Mouse (Mus musculus) MN1 (cell line): Measurements from ENCODE around the gene Dlg5.
A peak's percentile ranks its signal among the peaks of the same experiment; 100 is the strongest.

Source experiments
- DNase-seq: peaks from one replicate; pipeline ENCODE4 v3.0.0-alpha.2; 2016; ENCODE audit warnings: low spot score

The Dlg5 gene

DNA sequence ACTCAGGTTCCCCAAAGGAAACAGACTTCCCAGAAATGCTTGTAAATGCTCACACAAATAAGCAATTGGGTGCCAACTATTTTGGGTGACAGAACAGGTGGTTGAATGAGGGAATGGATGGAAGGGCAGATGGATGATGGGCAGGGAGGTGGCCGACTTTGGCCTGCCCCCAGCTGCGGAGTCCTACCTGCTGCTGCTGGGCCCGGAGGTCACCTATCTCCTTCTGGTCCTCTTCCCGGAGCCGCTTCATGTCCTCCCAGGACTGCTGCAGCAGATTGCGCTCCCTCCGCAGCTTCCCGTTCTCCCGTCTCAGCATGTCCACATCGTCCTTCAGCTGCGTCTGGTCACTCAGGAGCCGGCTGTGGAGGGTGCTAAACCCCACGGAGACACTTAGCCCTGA lies 55.6 kb downstream of the Dlg5 start:
- no peak for DNase-seq

DNA sequence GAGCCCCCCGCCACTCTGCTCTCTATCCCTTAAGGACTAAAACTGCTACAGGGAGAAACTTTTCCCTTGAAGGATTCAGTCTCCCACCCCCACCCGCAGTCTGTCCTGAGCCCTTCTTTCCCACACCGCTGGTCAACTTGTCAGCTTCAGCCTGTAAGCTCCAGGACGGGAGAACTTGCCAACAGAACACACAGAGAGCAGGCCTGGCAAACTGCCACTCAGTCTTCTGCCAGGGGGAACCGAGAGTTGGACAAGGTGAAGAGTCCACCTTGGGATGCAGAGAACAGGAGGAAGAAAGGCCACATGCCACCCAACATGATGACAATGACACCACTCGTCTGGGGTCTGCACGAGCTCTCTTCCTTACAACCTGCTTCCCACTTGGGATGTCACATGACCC lies 56.1 kb downstream of the Dlg5 start:
- DNase-seq = no peak

DNA sequence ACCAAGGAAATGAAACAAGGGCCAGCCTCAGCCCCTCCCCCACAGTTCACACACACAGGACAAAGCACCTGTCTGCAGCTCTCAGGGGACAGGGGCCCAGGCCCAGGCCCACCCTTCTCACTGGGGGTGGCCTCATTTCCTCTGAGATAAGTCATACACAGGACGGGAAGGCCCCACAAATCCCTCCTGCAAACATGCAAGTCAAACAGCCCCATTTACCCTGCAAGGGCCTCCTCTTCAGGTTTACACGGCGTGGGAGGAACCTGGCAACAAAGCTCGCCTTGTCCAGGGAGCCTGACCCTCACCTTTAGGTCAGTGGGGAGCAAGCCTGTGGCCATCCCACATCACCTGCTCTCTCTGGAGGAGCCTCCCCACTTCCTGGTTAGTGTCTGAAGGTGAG lies 60.2 kb downstream of the Dlg5 start:
- no peak for DNase-seq

DNA sequence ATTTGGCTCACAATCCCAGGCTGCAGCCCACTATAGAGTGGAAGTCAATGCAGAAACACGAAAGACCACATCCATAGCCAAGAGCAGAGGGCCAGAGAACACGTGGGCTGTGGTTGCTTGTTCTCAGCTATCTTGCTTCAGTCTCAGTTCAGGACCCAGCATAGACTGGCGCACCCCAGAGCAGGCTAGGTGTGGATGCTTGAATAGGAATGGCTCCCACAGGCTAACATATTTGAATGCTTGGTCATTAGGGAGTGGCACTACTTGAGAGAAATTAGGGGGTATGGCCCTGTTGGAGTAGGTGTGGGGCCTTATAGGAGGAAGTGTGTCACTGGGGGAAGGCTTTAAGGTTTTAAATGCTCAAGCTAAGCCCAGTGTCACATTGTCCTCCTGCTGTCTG lies 62.8 kb downstream of the Dlg5 start:
- no peak for DNase-seq

DNA sequence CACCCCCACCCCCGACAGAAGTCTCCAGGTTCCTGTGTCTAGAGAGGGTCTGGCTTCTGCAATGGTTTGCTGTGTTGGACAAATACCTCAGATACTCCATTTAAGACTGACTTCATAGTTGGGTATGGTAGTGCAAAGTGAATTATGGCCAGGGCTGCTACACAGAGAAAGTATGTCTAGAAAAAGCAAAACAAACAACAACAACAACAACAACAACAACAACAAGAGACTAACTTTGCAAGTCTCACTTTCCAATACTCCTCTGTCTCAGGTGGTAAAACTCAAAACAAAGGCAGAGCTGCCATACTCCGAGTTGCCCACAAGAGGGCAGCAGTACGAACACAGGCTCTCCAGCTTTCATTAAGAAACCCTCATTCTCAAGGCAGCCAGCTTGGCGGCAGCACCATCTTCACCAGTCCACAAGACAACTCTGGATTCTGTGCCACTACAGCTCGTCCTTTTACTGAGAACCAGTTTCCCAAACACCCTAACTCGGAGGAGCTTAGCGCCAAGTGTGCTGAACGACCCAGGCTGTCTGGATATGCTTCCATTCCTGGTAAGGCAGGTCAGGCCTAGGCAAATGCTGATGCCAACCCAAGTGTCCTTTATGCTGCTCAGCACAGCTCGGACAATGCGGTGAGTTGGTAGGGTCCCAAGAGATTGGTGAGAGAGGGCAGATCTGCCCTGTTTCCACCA lies 63.8 kb downstream of the Dlg5 start:
- DNase-seq = peak; percentile 76

- no peak for DNase-seq
Measured at GRCm38 (mm10) chr14:24179466-24179991, 66.2 kb downstream of the Dlg5 start.

- no peak for DNase-seq
Measured at GRCm38 (mm10) chr14:24176609-24177008, 69.1 kb downstream of the Dlg5 start.

DNA sequence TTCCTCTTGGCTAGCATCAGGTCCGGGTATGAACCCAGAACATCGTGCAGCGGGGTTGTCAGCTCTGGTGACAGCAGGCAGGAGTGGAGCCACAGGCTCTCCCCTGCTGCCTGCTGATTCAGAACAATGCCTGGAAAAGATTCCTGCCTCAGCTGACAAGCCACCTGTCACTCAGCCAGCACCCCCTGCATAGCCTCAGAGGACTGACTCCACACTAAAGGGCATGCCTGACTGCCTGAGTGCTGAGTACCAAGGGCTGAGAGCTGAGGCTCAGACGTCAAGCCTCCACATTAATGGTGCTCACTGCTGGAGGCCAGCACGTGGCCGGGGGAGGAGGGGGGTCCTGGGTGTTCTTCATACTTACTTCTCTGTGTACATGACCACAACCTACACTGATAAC lies 72.4 kb downstream of the Dlg5 start:
- DNase-seq = no peak

GRCm38 (mm10) chr14:24171639-24172311 lies 73.9 kb downstream of the Dlg5 start:
- DNase-seq = no peak

- DNase-seq = no peak
Measured at GRCm38 (mm10) chr14:24166046-24166445, 79.7 kb downstream of the Dlg5 start.

DNA sequence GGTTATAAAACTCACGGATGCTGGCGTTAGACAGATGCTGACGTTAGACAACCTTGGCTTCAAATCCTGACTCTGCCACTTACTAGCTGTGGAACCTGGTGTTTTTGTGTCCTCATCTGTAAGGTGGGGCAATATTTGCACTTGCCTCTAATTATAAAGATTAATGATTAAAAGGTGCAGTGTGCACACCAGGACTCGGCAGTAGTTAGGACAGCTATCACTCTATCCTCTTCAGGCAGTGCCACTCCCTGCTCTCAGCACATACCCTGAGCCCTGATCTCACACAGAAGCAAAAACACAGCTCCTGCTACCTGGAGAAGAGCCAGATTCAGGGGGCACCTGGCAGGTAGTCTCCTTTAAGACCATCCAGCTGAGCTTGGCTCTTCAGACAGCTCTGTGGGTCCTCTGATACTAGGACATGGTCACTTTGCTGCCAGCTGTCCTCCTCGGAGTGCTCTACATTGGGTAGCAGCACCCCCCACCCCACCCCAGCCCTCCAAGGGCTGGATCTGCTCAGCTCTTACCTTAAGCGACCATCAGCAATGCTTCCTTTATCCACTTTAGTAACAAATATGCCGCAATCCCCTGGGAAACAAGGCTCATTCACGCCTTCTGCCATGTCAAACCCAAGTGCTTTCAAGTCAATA lies 80.9 kb downstream of the Dlg5 start:
- DNase-seq = no peak

- DNase-seq = no peak
Measured at GRCm38 (mm10) chr14:24162856-24163255, 82.9 kb downstream of the Dlg5 start.

DNA sequence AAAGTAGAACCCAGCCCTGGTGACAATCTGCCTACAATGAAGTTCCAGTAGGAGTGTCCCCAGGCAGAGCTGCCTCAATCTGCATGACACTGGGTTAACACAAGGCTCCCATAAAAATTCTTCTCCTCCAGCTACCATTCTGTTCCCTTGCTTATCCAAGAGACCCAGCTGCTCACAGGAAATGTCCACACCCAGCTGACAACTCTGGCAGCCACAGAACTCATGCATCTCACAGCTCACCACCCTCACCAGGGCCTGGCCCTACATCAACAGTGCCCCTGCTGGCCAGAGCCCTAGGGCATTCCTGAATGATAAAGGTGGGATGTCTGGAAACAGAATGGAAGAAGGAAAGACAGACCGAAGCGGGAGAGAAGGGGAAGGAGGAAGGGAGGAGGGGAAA lies 96.8 kb downstream of the Dlg5 start:
- DNase-seq = no peak

- DNase-seq = no peak
Measured at GRCm38 (mm10) chr14:24144821-24145220, 100.9 kb downstream of the Dlg5 start.

DNA sequence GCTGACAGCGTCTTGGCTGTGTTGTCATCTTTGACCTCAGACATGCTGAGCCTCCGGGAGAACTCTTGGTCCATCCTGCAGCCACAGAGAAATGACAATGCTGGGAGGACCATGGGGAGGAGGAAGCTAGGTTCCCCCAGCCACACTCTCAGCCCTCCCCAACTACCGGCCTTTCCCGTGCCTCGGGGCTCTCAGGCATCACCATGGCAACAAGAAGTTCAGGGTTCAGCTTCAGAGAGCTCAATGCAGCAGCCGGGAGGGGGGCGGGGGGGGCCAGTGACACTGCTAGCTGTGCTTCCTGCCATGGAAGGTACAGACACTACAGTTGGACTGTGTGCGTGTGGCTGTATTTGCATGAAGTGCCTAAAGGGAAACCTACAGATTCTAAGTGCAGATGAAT lies 101.3 kb downstream of the Dlg5 start:
- DNase-seq = no peak

DNA sequence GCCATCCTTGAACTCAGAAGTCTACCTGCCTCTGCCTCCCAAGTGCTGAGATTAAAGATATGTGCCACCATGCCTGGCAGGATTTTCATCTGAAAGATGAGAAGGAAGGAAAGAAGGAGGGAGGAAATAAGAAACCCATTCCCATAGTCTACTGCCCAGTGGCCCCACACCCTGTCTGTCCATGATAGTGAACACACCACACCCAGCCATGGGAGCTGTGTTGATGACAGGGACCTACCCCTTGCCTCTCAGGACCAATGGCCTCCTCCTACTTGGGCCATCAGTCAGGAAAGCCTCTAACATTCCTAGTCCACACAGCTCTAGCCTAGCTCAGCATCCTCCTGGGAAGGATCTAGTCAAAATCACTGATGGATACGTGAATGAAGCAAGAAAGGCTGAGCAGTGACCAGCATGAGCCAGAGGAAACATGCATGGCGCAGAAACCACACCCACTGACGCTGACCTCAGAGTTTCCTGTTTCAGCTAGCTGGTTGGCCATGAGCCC lies 102.7 kb downstream of the Dlg5 start:
- DNase-seq = no peak

DNA sequence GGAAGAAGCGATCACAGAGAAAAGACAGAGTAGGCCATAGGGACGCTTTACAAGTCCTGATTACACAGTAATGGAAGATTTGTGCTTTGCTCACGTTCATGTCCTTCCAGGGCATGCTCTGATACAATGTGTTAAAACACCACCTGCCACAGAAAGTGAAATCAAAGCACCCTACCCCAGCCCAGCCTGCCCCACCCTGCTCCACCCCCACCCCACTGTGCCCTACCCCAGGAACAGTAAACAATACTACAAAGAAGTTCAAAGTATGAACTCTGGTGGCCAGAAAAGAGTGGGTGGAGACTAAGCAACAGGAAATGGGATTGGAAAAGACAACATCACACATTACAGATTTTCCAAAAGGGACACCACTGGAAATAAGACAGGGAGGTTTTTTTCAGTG lies 104.0 kb downstream of the Dlg5 start:
- no peak for DNase-seq

- no peak for DNase-seq
Measured at GRCm38 (mm10) chr14:24140297-24140812, 105.4 kb downstream of the Dlg5 start.

DNA sequence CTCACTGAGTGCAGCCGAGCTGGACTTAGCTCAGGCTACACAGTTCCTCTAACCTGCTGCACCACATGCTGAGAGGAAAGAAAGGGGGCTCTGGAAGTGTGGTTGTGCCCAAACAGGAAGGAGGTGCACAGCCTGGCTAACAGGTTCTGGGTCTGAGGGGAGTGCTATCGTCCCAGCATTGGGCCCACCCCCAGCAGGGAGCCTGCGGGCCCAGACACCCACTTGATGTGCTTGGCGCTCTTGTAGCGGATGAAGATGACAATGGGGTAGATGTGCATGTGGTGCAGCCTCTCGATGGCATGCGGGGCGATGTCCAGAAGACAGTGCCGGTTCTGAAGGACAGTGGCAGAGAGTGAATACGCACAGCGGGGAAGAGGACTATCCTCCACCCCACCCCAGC lies 108.8 kb downstream of the Dlg5 start:
- DNase-seq = no peak

GRCm38 (mm10) chr14:24134623-24135290 lies 111.0 kb downstream of the Dlg5 start:
- no peak for DNase-seq

- no peak for DNase-seq
Measured at GRCm38 (mm10) chr14:24133801-24134200, 111.9 kb downstream of the Dlg5 start.

- DNase-seq = peak; percentile 13
Measured at GRCm38 (mm10) chr14:24132092-24132491, 113.6 kb downstream of the Dlg5 start.
